23 mouse cellular contexts compared by ENCODE assay signal in genomic region chr10:95909246-95909909, GRCm38 (mm10). TPM values are rescaled to one million over a fixed set of nuclear protein-coding genes. Genes with fewer than 3 reads are reported as not detected.
A peak's percentile ranks its signal among the peaks of the same experiment; 100 is the strongest.
DNase-seq lines count a peak whose midpoint lies in the region; ATAC-seq lines count a peak whose summit lies in the region.
"Had no signal": no experiment of that assay in that cellular context is flagged by ENCODE, and none has a peak within 500 bp of the region (broad histone marks: within the 10 kb centered on the region; RNA-seq: fewer than 3 reads in every experiment).

No protein-coding gene starts in this region.

- H3K27ac ChIP-seq in liver, embryonic 12.5 days, result no peak overlapping the region
- H3K27ac ChIP-seq: embryonic facial prominence, embryonic 13.5 days; forebrain, embryonic 12.5 days; gastrocnemius, adult 2 months; heart, embryonic 15.5 days; hindbrain, embryonic 10.5 days; hindbrain, embryonic 15.5 days had no signal

- no peaks in the 10 kb centered on the region for H3K27me3 ChIP-seq in liver, embryonic 12.5 days (replicated peaks)
- H3K27me3 ChIP-seq: embryonic facial prominence, embryonic 13.5 days; forebrain, embryonic 12.5 days; heart, embryonic 15.5 days; hindbrain, embryonic 15.5 days had no signal

- no peak for DNase-seq in frontal cortex, postnatal 14 days (ENCODE audit: low spot score in 2 of 2)
- peak; percentile 15 for DNase-seq in right cerebral cortex, adult 18-20 months
- no peak for DNase-seq in right cerebral cortex, postnatal 10 days (ENCODE audit: low spot score in 2 of 2)
- no peak for DNase-seq in gastrocnemius, postnatal 10 days
- no peak for DNase-seq in spleen, adult 18-20 months
- DNase-seq: adrenal gland, postnatal 10 days; cerebellum, adult 18-20 months; cerebellum, adult 9-11 months; cerebellum, postnatal 36 days; gastrocnemius, adult 2 months; gastrocnemius, postnatal 36 days; heart, adult 18-20 months; heart, postnatal 14 days had no signal

- no peaks in the 10 kb centered on the region for H3K9me3 ChIP-seq in liver, embryonic 12.5 days (replicated peaks)
- H3K9me3 ChIP-seq: embryonic facial prominence, embryonic 13.5 days; forebrain, embryonic 12.5 days; heart, embryonic 15.5 days; hindbrain, embryonic 10.5 days; hindbrain, embryonic 15.5 days had no signal

- peaks cover 11% of the 10 kb centered on the region for H3K4me1 ChIP-seq in liver, embryonic 12.5 days
- H3K4me1 ChIP-seq: forebrain, embryonic 12.5 days; heart, embryonic 15.5 days; hindbrain, embryonic 10.5 days; hindbrain, embryonic 15.5 days had no signal

- no peak overlapping the region for H3K4me3 ChIP-seq in liver, embryonic 12.5 days
- H3K4me3 ChIP-seq: embryonic facial prominence, embryonic 13.5 days; forebrain, embryonic 12.5 days; gastrocnemius, adult 2 months; heart, embryonic 15.5 days; hindbrain, embryonic 10.5 days; hindbrain, embryonic 15.5 days had no signal

- 75% methylated on average over 4 of the region's 4 CpGs for WGBS in liver, embryonic 12.5 days (ENCODE audit: insufficient replicate concordance)

- ATAC-seq in frontal cortex, adult (ENCODE audit: low TSS enrichment), result peak; percentile 78
- peak; percentile 70 for ATAC-seq in liver, embryonic 12.5 days
- peak; percentile 23; the same call in 1 of the 2 replicates for ATAC-seq in megakaryocyte progenitor cell, adult 5-6 weeks (replicated peaks; ENCODE audit: poor library complexity)
- ATAC-seq: forebrain, embryonic 16.5 days had no signal

- no peak overlapping the region for H3K4me2 ChIP-seq in liver, embryonic 12.5 days
- H3K4me2 ChIP-seq: embryonic facial prominence, embryonic 13.5 days; forebrain, embryonic 12.5 days; heart, embryonic 11.5 days; heart, embryonic 15.5 days; hindbrain, embryonic 15.5 days had no signal

- H3K36me3 ChIP-seq in liver, embryonic 12.5 days, result no peaks in the 10 kb centered on the region
- H3K36me3 ChIP-seq: embryonic facial prominence, embryonic 13.5 days; forebrain, embryonic 12.5 days; heart, embryonic 15.5 days; hindbrain, embryonic 10.5 days; hindbrain, embryonic 15.5 days had no signal

- no peak overlapping the region for H3K9ac ChIP-seq in liver, embryonic 12.5 days
- H3K9ac ChIP-seq: embryonic facial prominence, embryonic 13.5 days; forebrain, embryonic 12.5 days; heart, embryonic 15.5 days; hindbrain, embryonic 15.5 days had no signal

RNA-seq across cellular contexts. Expression of gene Eea1, which starts 31.1 kb away (rescaled TPM):
- 13.2 and 13.6 TPM in 2 replicates for polyA plus RNA-seq in liver, embryonic 12.5 days (2016; fragmentation: Nextera tagmentation; extraction: Ambion mirVana)
- 21.5 and 23.7 TPM in 2 replicates for total RNA-seq in megakaryocyte progenitor cell, adult 5-6 weeks (2015)
- 29.2 and 32.3 TPM in 2 replicates for total RNA-seq in megakaryocyte progenitor cell, adult 5-6 weeks (2017)
- total RNA-seq in gastrocnemius, postnatal 10 days (2021), result 10 to 100 TPM; 22.6 to 24.9 TPM

Comparison
In these comparisons a context has a peak if more than half of its experiments do, and no peak if none do; other contexts are left out.
1. ATAC-seq: peak in every context shown above with its lines; median percentile 78 in frontal cortex, adult; 70 in liver, embryonic 12.5 days; 23 in megakaryocyte progenitor cell, adult 5-6 weeks.